Mouse (Mus musculus) testis, adult 2 months (tissue): ENCODE measurements around the gene Tmem120b.

Experiments
- CTCF ChIP-seq: fragments of 200-500 bp; IDR thresholded peaks from 2 replicates; pipeline ENCODE4 v1.5.1; 2012; ENCODE audit warnings: low read depth, mild to moderate bottlenecking, inconsistent platforms, low read length, moderate library complexity; ENCODE audit not compliant: control insufficient read depth, insufficient read depth, insufficient replicate concordance
- POLR2A ChIP-seq: fragments of 200-500 bp; IDR thresholded peaks from 2 replicates; pipeline ENCODE4 v1.6.1; 2012; ENCODE audit warnings: low read depth, mild to moderate bottlenecking, inconsistent platforms, low read length, moderate library complexity; ENCODE audit not compliant: control insufficient read depth

DNA sequence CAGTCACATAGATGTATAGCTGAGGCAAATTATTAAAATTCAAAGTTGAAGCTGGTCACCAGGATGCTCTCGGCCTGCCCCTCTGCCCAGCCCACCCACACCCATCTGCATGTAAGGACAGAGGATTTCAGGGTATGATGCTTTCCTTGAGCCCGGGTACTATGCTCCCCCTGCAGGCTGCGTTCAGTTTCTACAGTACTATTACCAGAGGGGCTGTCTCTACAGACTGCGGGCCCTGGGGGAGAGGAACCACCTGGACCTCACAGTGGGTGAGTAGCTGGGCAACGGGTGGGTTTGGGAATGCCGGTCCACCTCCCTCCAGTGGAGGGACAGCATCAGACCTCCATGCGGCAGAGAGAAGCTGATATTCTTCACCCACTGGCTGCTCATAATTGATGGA is 46.7 kb downstream of the Tmem120b start:
- no peak for TF ChIP-seq POLR2A
- 0 out of 2 replicates have a peak, but pooled peaks have one; percentile 12 for TF ChIP-seq CTCF
